Mouse (Mus musculus): ENCODE measurements around the gene Eda2r.
A peak's percentile ranks its signal among the peaks of the same experiment; 100 is the strongest.

Gene Eda2r

GRCm38 (mm10) chrX:97377065-97377421, at the start of gene Eda2r:
Eda2r (minus strand) TSS chrX:97377216.
- Histone ChIP-seq H3K9me3 (ENCODE audit: low read length) (no peaks in the 10 kb centered on the region), H3K36me3 (ENCODE audit: insufficient read depth, low read length) (no peaks in the 10 kb centered on the region), H3K27me3 (ENCODE audit: insufficient read depth, low read length) (no peaks in the 10 kb centered on the region), H3K4me3 (replicated peaks; ENCODE audit: low read length) (peak within 1 kb of the TSS; percentile 80), H3K4me1 (replicated peaks; ENCODE audit: low read depth, low read length) (peaks cover 9% of the 10 kb centered on the region)
- TF ChIP-seq POU5F1 (IDR thresholded peaks at IDR 0.05; ENCODE audit: borderline replicate concordance, low read length): no peak
- no peak for TF ChIP-seq CTCF (conservative IDR thresholded peaks at IDR 0.05; ENCODE audit: low read length)
- no peak for TF ChIP-seq NANOG (IDR thresholded peaks at IDR 0.05; ENCODE audit: borderline replicate concordance, low read length)

GRCm38 (mm10) chrX:97397872-97398271, 20.9 kb upstream of the Eda2r start:
- Histone ChIP-seq H3K9me3 (ENCODE audit: low read length) (no peaks in the 10 kb centered on the region), H3K36me3 (ENCODE audit: insufficient read depth, low read length) (no peaks in the 10 kb centered on the region), H3K4me1 (replicated peaks; ENCODE audit: low read depth, low read length) (no peaks in the 10 kb centered on the region), H3K4me3 (replicated peaks; ENCODE audit: low read length) (no peak overlapping the region), H3K27me3 (ENCODE audit: insufficient read depth, low read length) (no peaks in the 10 kb centered on the region)
- TF ChIP-seq POU5F1 (IDR thresholded peaks at IDR 0.05; ENCODE audit: borderline replicate concordance, low read length) (no peak), CTCF (conservative IDR thresholded peaks at IDR 0.05; ENCODE audit: low read length) (no peak), NANOG (IDR thresholded peaks at IDR 0.05; ENCODE audit: borderline replicate concordance, low read length) (no peak)

- no peak overlapping the region for H3K4me3 ChIP-seq (replicated peaks; ENCODE audit: low read length)
- H3K27me3 ChIP-seq (ENCODE audit: insufficient read depth, low read length): no peaks in the 10 kb centered on the region
- peaks cover 4% of the 10 kb centered on the region; the same call in 1 of the 2 replicates for H3K4me1 ChIP-seq (replicated peaks; ENCODE audit: low read depth, low read length)
- no peaks in the 10 kb centered on the region for H3K36me3 ChIP-seq (ENCODE audit: insufficient read depth, low read length)
- no peaks in the 10 kb centered on the region for H3K9me3 ChIP-seq (ENCODE audit: low read length)
- TF ChIP-seq CTCF (conservative IDR thresholded peaks at IDR 0.05; ENCODE audit: low read length) (no peak), POU5F1 (IDR thresholded peaks at IDR 0.05; ENCODE audit: borderline replicate concordance, low read length) (no peak), NANOG (IDR thresholded peaks at IDR 0.05; ENCODE audit: borderline replicate concordance, low read length) (no peak)
These were observed 1.1 kb upstream of the Eda2r start for GRCm38 (mm10) chrX:97378076-97378475.

- Histone ChIP-seq H3K4me3 (replicated peaks; ENCODE audit: low read length) (peak overlapping the region; percentile 80), H3K9me3 (ENCODE audit: low read length) (no peaks in the 10 kb centered on the region), H3K27me3 (ENCODE audit: insufficient read depth, low read length) (no peaks in the 10 kb centered on the region), H3K4me1 (replicated peaks; ENCODE audit: low read depth, low read length) (peaks cover 9% of the 10 kb centered on the region), H3K36me3 (ENCODE audit: insufficient read depth, low read length) (peaks cover 1% of the 10 kb centered on the region; the same call in 1 of the 2 replicates)
- TF ChIP-seq POU5F1 (IDR thresholded peaks at IDR 0.05; ENCODE audit: borderline replicate concordance, low read length): no peak
- TF ChIP-seq NANOG (IDR thresholded peaks at IDR 0.05; ENCODE audit: borderline replicate concordance, low read length): no peak
- no peak for TF ChIP-seq CTCF (conservative IDR thresholded peaks at IDR 0.05; ENCODE audit: low read length)
These were observed 523 bp downstream of the Eda2r start for GRCm38 (mm10) chrX:97376321-97377064.

GRCm38 (mm10) chrX:97372826-97373225, 4.2 kb downstream of the Eda2r start:
- no peak overlapping the region for H3K4me3 ChIP-seq (replicated peaks; ENCODE audit: low read length)
- no peaks in the 10 kb centered on the region for H3K27me3 ChIP-seq (ENCODE audit: insufficient read depth, low read length)
- TF ChIP-seq POU5F1 (IDR thresholded peaks at IDR 0.05; ENCODE audit: borderline replicate concordance, low read length) (no peak), NANOG (IDR thresholded peaks at IDR 0.05; ENCODE audit: borderline replicate concordance, low read length) (no peak), CTCF (conservative IDR thresholded peaks at IDR 0.05; ENCODE audit: low read length) (no peak)
- peaks cover 9% of the 10 kb centered on the region for H3K4me1 ChIP-seq (replicated peaks; ENCODE audit: low read depth, low read length)
- H3K9me3 ChIP-seq (ENCODE audit: low read length): no peaks in the 10 kb centered on the region
- H3K36me3 ChIP-seq (ENCODE audit: insufficient read depth, low read length): peaks cover 28% of the 10 kb centered on the region

GRCm38 (mm10) chrX:97369206-97369605, 7.8 kb downstream of the Eda2r start:
- TF ChIP-seq POU5F1 (IDR thresholded peaks at IDR 0.05; ENCODE audit: borderline replicate concordance, low read length) (no peak), CTCF (conservative IDR thresholded peaks at IDR 0.05; ENCODE audit: low read length) (no peak), NANOG (IDR thresholded peaks at IDR 0.05; ENCODE audit: borderline replicate concordance, low read length) (no peak)
- H3K9me3 ChIP-seq (ENCODE audit: low read length): no peaks in the 10 kb centered on the region
- H3K4me1 ChIP-seq (replicated peaks; ENCODE audit: low read depth, low read length): peaks cover 5% of the 10 kb centered on the region
- peaks cover 51% of the 10 kb centered on the region for H3K36me3 ChIP-seq (ENCODE audit: insufficient read depth, low read length)
- H3K4me3 ChIP-seq (replicated peaks; ENCODE audit: low read length): no peak overlapping the region
- H3K27me3 ChIP-seq (ENCODE audit: insufficient read depth, low read length): no peaks in the 10 kb centered on the region

- Histone ChIP-seq H3K36me3 (ENCODE audit: insufficient read depth, low read length) (peaks cover 51% of the 10 kb centered on the region), H3K9me3 (ENCODE audit: low read length) (no peaks in the 10 kb centered on the region), H3K27me3 (ENCODE audit: insufficient read depth, low read length) (no peaks in the 10 kb centered on the region), H3K4me1 (replicated peaks; ENCODE audit: low read depth, low read length) (peaks cover 5% of the 10 kb centered on the region), H3K4me3 (replicated peaks; ENCODE audit: low read length) (no peak overlapping the region)
- TF ChIP-seq CTCF (conservative IDR thresholded peaks at IDR 0.05; ENCODE audit: low read length) (no peak), POU5F1 (IDR thresholded peaks at IDR 0.05; ENCODE audit: borderline replicate concordance, low read length) (no peak), NANOG (IDR thresholded peaks at IDR 0.05; ENCODE audit: borderline replicate concordance, low read length) (no peak)
These were observed 8.3 kb downstream of the Eda2r start for GRCm38 (mm10) chrX:97368741-97369140.

- H3K4me1 ChIP-seq (replicated peaks; ENCODE audit: low read depth, low read length): no peaks in the 10 kb centered on the region; the same call in 1 of the 2 replicates
- no peak for TF ChIP-seq CTCF (conservative IDR thresholded peaks at IDR 0.05; ENCODE audit: low read length)
- TF ChIP-seq NANOG (IDR thresholded peaks at IDR 0.05; ENCODE audit: borderline replicate concordance, low read length): no peak
- TF ChIP-seq POU5F1 (IDR thresholded peaks at IDR 0.05; ENCODE audit: borderline replicate concordance, low read length): no peak
These were observed 16.1 kb downstream of the Eda2r start for GRCm38 (mm10) chrX:97360919-97361318.

More at GRCm38 (mm10) chrX:97360919-97361318, 16.1 kb downstream of the Eda2r start:
- Histone ChIP-seq H3K27me3 (ENCODE audit: insufficient read depth, low read length) (no peaks in the 10 kb centered on the region), H3K9me3 (ENCODE audit: low read length) (no peaks in the 10 kb centered on the region), H3K4me3 (replicated peaks; ENCODE audit: low read length) (no peak overlapping the region), H3K36me3 (ENCODE audit: insufficient read depth, low read length) (peaks cover 39% of the 10 kb centered on the region)

Measured in E14TG2a.4 (cell line).